Mouse (Mus musculus) brain, embryonic 14.5 days (tissue): ENCODE measurements at regions not wholly inside any gene's neighbourhood (a gene's known extent, or its start where the extent isn't known, plus 50 kb on each side); places are given as distances from the start of the nearest gene placed in this dataset.

ENCODE experiments used
- CTCF ChIP-seq: fragments of 200-500 bp; IDR thresholded peaks from 2 replicates; pipeline ENCODE4 v1.5.1; 2012; ENCODE audit warnings: inconsistent platforms, mild to moderate bottlenecking, moderate library complexity, borderline replicate concordance; ENCODE audit not compliant: insufficient read depth, insufficient read length; ENCODE audit errors: extremely low read depth
- POLR2A ChIP-seq: fragments of 200-500 bp; IDR thresholded peaks from 2 replicates; pipeline ENCODE4 v1.6.1; 2012; ENCODE audit warnings: mild to moderate bottlenecking, inconsistent platforms, borderline replicate concordance; ENCODE audit not compliant: poor library complexity, insufficient read depth, insufficient read length, severe bottlenecking; ENCODE audit errors: extremely low read depth

GRCm38 (mm10) chr12:54380322-54380721, 176.7 kb upstream of the Egln3 start:
- TF ChIP-seq POLR2A (no peak), CTCF (no peak)
